Mouse (Mus musculus) B cell, adult 67 days (primary cell): ENCODE results near the gene Kcna6. TPM values are rescaled to one million over a fixed set of nuclear protein-coding genes. Genes with fewer than 3 reads are reported as not detected.

ENCODE experiments used
- total RNA-seq, 2 experiments: library from RNA; stranded (reverse); gene quantifications; 4 replicates each; pipeline ENCODE4 v1.2.4; 2023

The Kcna6 gene
- total RNA-seq: not detected

GRCm38 (mm10) chr6:126740211-126741142, at the start of gene Kcna6:
Gene Kcna6, minus strand, starts transcription at chr6:126740674.

Other genes starting within 250 kb of the Kcna6 start
- not detected for gene Kcna5, start 205.3 kb downstream of the Kcna6 start, total RNA-seq
- gene Kcna1, start 94.3 kb downstream of the Kcna6 start, total RNA-seq: not detected
- gene Ndufa9, start 108.5 kb upstream of the Kcna6 start, total RNA-seq: 10 to 100 TPM; 52.1 to 52.9 TPM
- gene Akap3, start 112.4 kb upstream of the Kcna6 start, total RNA-seq: not detected
- 1 to 10 TPM in 1 of 2 experiments, under 1 TPM in 1; 0.92 to 1.1 TPM for gene Dyrk4, start 181.2 kb upstream of the Kcna6 start, total RNA-seq
- gene Rad51ap1, start 198.9 kb upstream of the Kcna6 start, total RNA-seq: 1 to 10 TPM; 3.0 to 4.0 TPM
- gene D6Wsu163e, start 199.3 kb upstream of the Kcna6 start, total RNA-seq: 10 to 100 TPM; 40.8 to 43.6 TPM